Mouse (Mus musculus) T-helper 17 cell (primary cell): Measurements from ENCODE around the gene Cidec.

ENCODE experiments used
- in situ Hi-C, 2 experiments: fragments of 300-600 bp; cut with MboI, MseI; formaldehyde crosslinking; loops; 1 replicate in 1 of 2; 2 replicates in 1 of 2; pipeline ENCODE4 v1.15.1; 2025; ENCODE audit warnings: high pct_unique_total_duplicates in 2 of 2

Cidec gene

GRCm38 (mm10) chr6:113435664-113436205 is at the start of gene Cidec:
Cidec (minus strand) TSS chr6:113435760.
- in situ Hi-C loops, result no loop called here

- in situ Hi-C loops, result no loop called here
Observed at GRCm38 (mm10) chr6:113483729-113484128, 48.2 kb upstream of the Cidec start.

GRCm38 (mm10) chr6:113483100-113483615 is 47.6 kb upstream of the Cidec start, which contains the start of gene Creld1:
Creld1 (plus strand) TSS chr6:113483297.
- in situ Hi-C loops, result no loop called here

- in situ Hi-C loops, result no loop called here
Observed at GRCm38 (mm10) chr6:113482477-113483099, 47.0 kb upstream of the Cidec start.

GRCm38 (mm10) chr6:113480555-113481373 is 45.2 kb upstream of the Cidec start:
- in situ Hi-C loops, result no loop called here

GRCm38 (mm10) chr6:113478906-113479305 is 43.3 kb upstream of the Cidec start:
- in situ Hi-C loops, result no loop called here

- in situ Hi-C loops, result no loop called here
Observed at GRCm38 (mm10) chr6:113477353-113477752, 41.8 kb upstream of the Cidec start.

- in situ Hi-C loops, result loop anchor here (5.0 kb wide), 2 partner anchors 51 to 599 kb away; no protein-coding TSS in a partner anchor
Observed at GRCm38 (mm10) chr6:113473715-113474114, 38.2 kb upstream of the Cidec start.

GRCm38 (mm10) chr6:113473246-113473645 is 37.7 kb upstream of the Cidec start:
- in situ Hi-C loops, result loop anchor here (5.0 kb wide), 2 partner anchors 51 to 599 kb away; no protein-coding TSS in a partner anchor

GRCm38 (mm10) chr6:113472061-113472460 is 36.5 kb upstream of the Cidec start:
- in situ Hi-C loops, result loop anchor here (5.0 kb wide), 2 partner anchors 50 to 600 kb away; no protein-coding TSS in a partner anchor

- in situ Hi-C loops, result loop anchor here (5.0 kb wide), 2 partner anchors 49 to 601 kb away; no protein-coding TSS in a partner anchor
Observed at GRCm38 (mm10) chr6:113471297-113471936, 35.9 kb upstream of the Cidec start, which contains the start of gene Il17rc. Il17rc (plus strand) TSS chr6:113471427.

GRCm38 (mm10) chr6:113469432-113469831 is 33.9 kb upstream of the Cidec start:
- in situ Hi-C loops, result no loop called here

- in situ Hi-C loops, result no loop called here
Observed at GRCm38 (mm10) chr6:113469021-113469420, 33.5 kb upstream of the Cidec start.

- in situ Hi-C loops, result no loop called here
Observed at GRCm38 (mm10) chr6:113468512-113468911, 33.0 kb upstream of the Cidec start.

GRCm38 (mm10) chr6:113465602-113466001 is 30.0 kb upstream of the Cidec start:
- in situ Hi-C loops, result no loop called here

- in situ Hi-C loops, result no loop called here
Observed at GRCm38 (mm10) chr6:113464040-113464439, 28.5 kb upstream of the Cidec start.

- in situ Hi-C loops, result no loop called here
Observed at GRCm38 (mm10) chr6:113458635-113459034, 23.1 kb upstream of the Cidec start.

- in situ Hi-C loops, result no loop called here
Observed at GRCm38 (mm10) chr6:113457952-113458534, 22.5 kb upstream of the Cidec start, which contains the start of gene Il17re. Il17re (plus strand) TSS chr6:113458484.

- in situ Hi-C loops, result no loop called here
Observed at GRCm38 (mm10) chr6:113455007-113455406, 19.4 kb upstream of the Cidec start.

GRCm38 (mm10) chr6:113451839-113452238 is 16.3 kb upstream of the Cidec start:
- in situ Hi-C loops, result no loop called here

GRCm38 (mm10) chr6:113447639-113448038 is 12.1 kb upstream of the Cidec start:
- in situ Hi-C loops, result no loop called here
